Mouse (Mus musculus): ENCODE measurements at regions not wholly inside any gene's neighbourhood (a gene's known extent, or its start where the extent isn't known, plus 50 kb on each side); places are given as distances from the start of the nearest gene placed in this dataset.

GRCm38 (mm10) chr4:62888736-62889135, 76.6 kb upstream of the Zfp618 start:
- DNase-seq (ENCODE audit: low spot score in 2 of 2): no peak

GRCm38 (mm10) chr4:62889708-62890107, 75.7 kb upstream of the Zfp618 start:
- no peak for DNase-seq (ENCODE audit: low spot score in 2 of 2)

GRCm38 (mm10) chr4:62890588-62891580, 74.5 kb upstream of the Zfp618 start:
- no peak for DNase-seq (ENCODE audit: low spot score in 2 of 2)

GRCm38 (mm10) chr4:62912891-62913290, 52.5 kb upstream of the Zfp618 start:
- DNase-seq (ENCODE audit: low spot score in 2 of 2): no peak
